Mouse (Mus musculus): Measurements from ENCODE around the gene Snd1. TPM values are rescaled to one million over a fixed set of nuclear protein-coding genes. Genes with fewer than 3 reads are reported as not detected.

Snd1 gene
- polyA plus RNA-seq, 2 experiments: 104 to 120 TPM

- 75% methylated on average over 9 of the region's 9 CpGs for WGBS
- H3K4me3 ChIP-seq (replicated peaks; ENCODE audit: low read length): no peak overlapping the region
- H3K36me3 ChIP-seq (ENCODE audit: control insufficient read depth, insufficient read depth, low read length): 0 out of 2 replicates have a peak, but pooled peaks cover 4% of the 10 kb centered on the region
- no peak overlapping the region for H3K27ac ChIP-seq (replicated peaks; ENCODE audit: low read depth, low read length)
- no peaks in the 10 kb centered on the region for H3K27me3 ChIP-seq (ENCODE audit: control insufficient read depth, insufficient read depth, low read length)
- no peak for ATAC-seq (ENCODE audit: low FRiP score, low read depth)
- no peaks in the 10 kb centered on the region for H3K4me1 ChIP-seq (ENCODE audit: control insufficient read depth, insufficient read depth, low read length)
- H3K9ac ChIP-seq (ENCODE audit: low read depth, low read length, severe bottlenecking): no peak overlapping the region
- DNase-seq (ENCODE audit: low spot score): no peak
- no peak for TF ChIP-seq POLR2A (IDR thresholded peaks at IDR 0.05; ENCODE audit: borderline replicate concordance, extremely low read depth, insufficient read depth, insufficient read length)
- no peaks in the 10 kb centered on the region for H3K9me3 ChIP-seq (ENCODE audit: control insufficient read depth, low read length)
- no peak overlapping the region for H3K4me2 ChIP-seq (replicated peaks; ENCODE audit: low read depth, low read length, severe bottlenecking)
These were observed 260.2 kb downstream of the Snd1 start for GRCm38 (mm10) chr6:28735116-28735515.

GRCm38 (mm10) chr6:28736665-28737064 lies 261.7 kb downstream of the Snd1 start:
- no peaks in the 10 kb centered on the region for H3K4me1 ChIP-seq (ENCODE audit: control insufficient read depth, insufficient read depth, low read length)
- H3K4me2 ChIP-seq (replicated peaks; ENCODE audit: low read depth, low read length, severe bottlenecking): no peak overlapping the region
- 0 out of 2 replicates have a peak, but pooled peaks cover 4% of the 10 kb centered on the region for H3K36me3 ChIP-seq (ENCODE audit: control insufficient read depth, insufficient read depth, low read length)
- WGBS: 73% methylated on average over 7 of the region's 7 CpGs
- H3K27me3 ChIP-seq (ENCODE audit: control insufficient read depth, insufficient read depth, low read length): no peaks in the 10 kb centered on the region
- TF ChIP-seq POLR2A (IDR thresholded peaks at IDR 0.05; ENCODE audit: borderline replicate concordance, extremely low read depth, insufficient read depth, insufficient read length): no peak
- H3K4me3 ChIP-seq (replicated peaks; ENCODE audit: low read length): no peak overlapping the region
- no peaks in the 10 kb centered on the region for H3K9me3 ChIP-seq (ENCODE audit: control insufficient read depth, low read length)
- H3K9ac ChIP-seq (ENCODE audit: low read depth, low read length, severe bottlenecking): no peak overlapping the region
- ATAC-seq (ENCODE audit: low FRiP score, low read depth) (no peak), DNase-seq (ENCODE audit: low spot score) (no peak)
- H3K27ac ChIP-seq (replicated peaks; ENCODE audit: low read depth, low read length): no peak overlapping the region

- 0 out of 2 replicates have a peak, but pooled peaks cover 4% of the 10 kb centered on the region for H3K36me3 ChIP-seq (ENCODE audit: control insufficient read depth, insufficient read depth, low read length)
- no peak overlapping the region for H3K4me3 ChIP-seq (replicated peaks; ENCODE audit: low read length)
- no peak for ATAC-seq (ENCODE audit: low FRiP score, low read depth)
- H3K27ac ChIP-seq (replicated peaks; ENCODE audit: low read depth, low read length): no peak overlapping the region
- no peaks in the 10 kb centered on the region for H3K9me3 ChIP-seq (ENCODE audit: control insufficient read depth, low read length)
- no peaks in the 10 kb centered on the region for H3K4me1 ChIP-seq (ENCODE audit: control insufficient read depth, insufficient read depth, low read length)
- no peak overlapping the region for H3K4me2 ChIP-seq (replicated peaks; ENCODE audit: low read depth, low read length, severe bottlenecking)
- 82% methylated on average over 1 of the region's 1 CpGs for WGBS
- no peak for DNase-seq (ENCODE audit: low spot score)
- H3K9ac ChIP-seq (ENCODE audit: low read depth, low read length, severe bottlenecking): no peak overlapping the region
- TF ChIP-seq POLR2A (IDR thresholded peaks at IDR 0.05; ENCODE audit: borderline replicate concordance, extremely low read depth, insufficient read depth, insufficient read length): no peak
- no peaks in the 10 kb centered on the region for H3K27me3 ChIP-seq (ENCODE audit: control insufficient read depth, insufficient read depth, low read length)
These were observed 262.7 kb downstream of the Snd1 start for GRCm38 (mm10) chr6:28737601-28738000.

GRCm38 (mm10) chr6:28743586-28743985 lies 268.6 kb downstream of the Snd1 start:
- Histone ChIP-seq H3K36me3 (ENCODE audit: control insufficient read depth, insufficient read depth, low read length) (peaks cover 26% of the 10 kb centered on the region), H3K27me3 (ENCODE audit: control insufficient read depth, insufficient read depth, low read length) (no peaks in the 10 kb centered on the region), H3K27ac (replicated peaks; ENCODE audit: low read depth, low read length) (no peak overlapping the region), H3K9ac (ENCODE audit: low read depth, low read length, severe bottlenecking) (no peak overlapping the region), H3K4me3 (replicated peaks; ENCODE audit: low read length) (no peak overlapping the region), H3K9me3 (ENCODE audit: control insufficient read depth, low read length) (no peaks in the 10 kb centered on the region), H3K4me1 (ENCODE audit: control insufficient read depth, insufficient read depth, low read length) (no peaks in the 10 kb centered on the region), H3K4me2 (replicated peaks; ENCODE audit: low read depth, low read length, severe bottlenecking) (no peak overlapping the region)
- no peak for TF ChIP-seq POLR2A (IDR thresholded peaks at IDR 0.05; ENCODE audit: borderline replicate concordance, extremely low read depth, insufficient read depth, insufficient read length)
- ATAC-seq (ENCODE audit: low FRiP score, low read depth) (no peak), DNase-seq (ENCODE audit: low spot score) (no peak)
- 45% methylated on average over 1 of the region's 1 CpGs for WGBS

- no peak overlapping the region for H3K4me3 ChIP-seq (replicated peaks; ENCODE audit: low read length)
- whole genome bisulfite sequencing: 92% methylated on average over 7 of the region's 7 CpGs
- no peaks in the 10 kb centered on the region for H3K27me3 ChIP-seq (ENCODE audit: control insufficient read depth, insufficient read depth, low read length)
- no peak for ATAC-seq (ENCODE audit: low FRiP score, low read depth)
- no peak for TF ChIP-seq POLR2A (IDR thresholded peaks at IDR 0.05; ENCODE audit: borderline replicate concordance, extremely low read depth, insufficient read depth, insufficient read length)
- no peak overlapping the region for H3K27ac ChIP-seq (replicated peaks; ENCODE audit: low read depth, low read length)
- H3K9ac ChIP-seq (ENCODE audit: low read depth, low read length, severe bottlenecking): no peak overlapping the region
- H3K36me3 ChIP-seq (ENCODE audit: control insufficient read depth, insufficient read depth, low read length): peaks cover 26% of the 10 kb centered on the region
- H3K4me2 ChIP-seq (replicated peaks; ENCODE audit: low read depth, low read length, severe bottlenecking): no peak overlapping the region
- H3K4me1 ChIP-seq (ENCODE audit: control insufficient read depth, insufficient read depth, low read length): no peaks in the 10 kb centered on the region; the same call in 1 of the 2 replicates
- no peaks in the 10 kb centered on the region for H3K9me3 ChIP-seq (ENCODE audit: control insufficient read depth, low read length)
- no peak for DNase-seq (ENCODE audit: low spot score)
These were observed 270.9 kb downstream of the Snd1 start for GRCm38 (mm10) chr6:28745864-28746263.

- H3K4me1 ChIP-seq (ENCODE audit: control insufficient read depth, insufficient read depth, low read length): no peaks in the 10 kb centered on the region; the same call in 1 of the 2 replicates
- H3K36me3 ChIP-seq (ENCODE audit: control insufficient read depth, insufficient read depth, low read length): peaks cover 26% of the 10 kb centered on the region
- H3K27ac ChIP-seq (replicated peaks; ENCODE audit: low read depth, low read length): no peak overlapping the region
- H3K4me3 ChIP-seq (replicated peaks; ENCODE audit: low read length): no peak overlapping the region
- DNase-seq (ENCODE audit: low spot score): no peak
- no peaks in the 10 kb centered on the region for H3K9me3 ChIP-seq (ENCODE audit: control insufficient read depth, low read length)
- no peak overlapping the region for H3K4me2 ChIP-seq (replicated peaks; ENCODE audit: low read depth, low read length, severe bottlenecking)
- 92% methylated on average over 5 of the region's 5 CpGs for WGBS
- ATAC-seq (ENCODE audit: low FRiP score, low read depth): no peak
- no peak overlapping the region for H3K9ac ChIP-seq (ENCODE audit: low read depth, low read length, severe bottlenecking)
- no peak for TF ChIP-seq POLR2A (IDR thresholded peaks at IDR 0.05; ENCODE audit: borderline replicate concordance, extremely low read depth, insufficient read depth, insufficient read length)
- H3K27me3 ChIP-seq (ENCODE audit: control insufficient read depth, insufficient read depth, low read length): no peaks in the 10 kb centered on the region
These were observed 272.1 kb downstream of the Snd1 start for GRCm38 (mm10) chr6:28747025-28747424.
